Mouse (Mus musculus) neural tube, embryonic 15.5 days (tissue): Measurements from ENCODE around the gene Klc2. TPM values are rescaled to one million over a fixed set of nuclear protein-coding genes. Genes with fewer than 3 reads are reported as not detected.

ENCODE experiments used
- ATAC-seq: fragments of 200-750 bp; cut with Nextera tagmentation; 2 replicates; pipeline ENCODE4 v1.8.0; 2017; ENCODE audit warnings: mild to moderate bottlenecking, moderate TSS enrichment, moderate library complexity; ENCODE audit not compliant: low FRiP score
- H3K27ac ChIP-seq: fragments of 300-500 bp; sonication (generic); replicated peaks from 2 replicates; pipeline ENCODE4 v1.5.1; 2015; ENCODE audit warnings: mild to moderate bottlenecking, inconsistent platforms
- H3K27me3 ChIP-seq: fragments of 300-500 bp; sonication (generic); replicated peaks from 2 replicates; pipeline ENCODE4 v1.6.1; 2015; ENCODE audit warnings: inconsistent platforms
- H3K36me3 ChIP-seq: fragments of 300-500 bp; sonication (generic); 2 replicates; pipeline ENCODE4 v1.6.1; 2015; ENCODE audit warnings: inconsistent platforms
- H3K4me1 ChIP-seq: fragments of 300-500 bp; sonication (generic); 2 replicates; pipeline ENCODE4 v1.6.1; 2015; ENCODE audit warnings: inconsistent platforms
- H3K4me2 ChIP-seq: fragments of 300-500 bp; sonication (generic); 2 replicates; pipeline ENCODE4 v1.6.1; 2015; ENCODE audit warnings: inconsistent platforms, mild to moderate bottlenecking, moderate library complexity
- H3K4me3 ChIP-seq: fragments of 300-500 bp; sonication (generic); replicated peaks from 2 replicates; pipeline ENCODE4 v1.5.1; 2015; ENCODE audit warnings: mild to moderate bottlenecking, inconsistent platforms
- H3K9ac ChIP-seq: fragments of 300-500 bp; sonication (generic); replicated peaks from 2 replicates; pipeline ENCODE4 v1.6.1; 2015; ENCODE audit warnings: mild to moderate bottlenecking, inconsistent platforms
- H3K9me3 ChIP-seq: fragments of 300-500 bp; sonication (generic); replicated peaks from 2 replicates; pipeline ENCODE4 v1.6.1; 2016; ENCODE audit warnings: inconsistent platforms
- WGBS: fragments of 180-500 bp; shearing (Covaris S2); methylation state at CpG from one replicate; pipeline ENCODE4 v1.1.7; 2015; ENCODE audit warnings: mixed read lengths; 5-methylcytosine and 5-hydroxymethylcytosine counted together
- polyA plus RNA-seq: library from polyadenylated mRNA; unstranded; fragments of >200 nt; fragmentation: Nextera tagmentation; extraction: Ambion mirVana; gene quantifications from 2 replicates; pipeline ENCODE4 v1.2.1, GENCODE M21; 2015

The Klc2 gene
- polyA plus RNA-seq, 1 experiment from 2014 or later: 94.5 TPM

DNA sequence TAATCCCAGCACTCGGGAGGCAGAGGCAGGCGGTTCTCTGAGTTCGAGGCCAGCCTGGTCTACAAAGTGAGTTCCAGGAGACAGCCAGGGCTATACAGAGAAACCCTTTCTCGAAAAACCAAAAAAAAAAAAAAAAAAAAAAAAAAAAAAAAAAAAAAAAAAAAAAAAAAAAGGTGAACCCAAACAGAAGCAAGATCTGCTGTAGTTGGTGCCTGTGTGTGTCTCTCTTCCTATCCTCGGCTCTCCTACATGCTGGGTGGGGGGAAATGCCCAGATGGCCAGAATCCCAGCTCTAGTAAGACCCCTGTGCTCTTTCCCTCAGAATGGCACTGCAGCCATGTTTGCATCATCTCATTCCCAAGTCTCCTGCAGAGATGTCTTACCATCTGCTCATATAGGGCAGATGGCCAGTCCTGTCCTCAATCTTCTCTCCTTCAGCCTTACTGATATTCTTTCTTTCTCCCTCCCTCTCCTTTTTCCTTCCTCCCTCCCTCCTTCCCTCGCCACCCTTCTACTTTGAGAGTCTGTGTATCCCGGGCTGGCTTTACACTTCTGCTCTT is 5.8 kb upstream of the Klc2 start:
- no peak overlapping the region for H3K4me2 ChIP-seq
- ATAC-seq: no peak
- no peak overlapping the region for H3K4me3 ChIP-seq
- no peaks in the 10 kb centered on the region for H3K27me3 ChIP-seq
- no peaks in the 10 kb centered on the region for H3K9me3 ChIP-seq
- 76% methylated on average over 7 of the region's 7 CpGs for whole genome bisulfite sequencing
- no peak overlapping the region for H3K27ac ChIP-seq
- H3K4me1 ChIP-seq: peaks cover 2% of the 10 kb centered on the region
- H3K36me3 ChIP-seq: no peaks in the 10 kb centered on the region
- H3K9ac ChIP-seq: no peak overlapping the region

DNA sequence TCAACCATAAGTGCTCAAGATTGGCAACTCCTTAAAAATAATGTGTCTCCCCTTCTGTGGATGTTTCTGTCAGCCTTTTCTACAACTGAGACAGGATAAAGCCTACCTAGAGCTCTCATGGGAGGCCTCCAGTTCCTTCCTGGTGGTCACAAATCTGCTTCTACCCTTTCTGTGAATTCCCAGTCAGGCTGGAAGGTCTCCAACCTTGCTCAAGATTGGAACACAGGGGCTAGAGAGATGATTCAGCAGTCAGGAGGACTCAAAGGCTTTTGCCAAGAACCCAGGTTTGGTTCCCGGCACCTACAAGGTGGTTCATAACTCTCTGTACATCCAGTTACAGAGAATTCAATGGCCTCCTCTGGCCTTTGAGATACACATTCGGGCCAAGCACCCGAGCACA is 4.9 kb upstream of the Klc2 start:
- Histone ChIP-seq H3K4me1 (peaks cover 8% of the 10 kb centered on the region), H3K27me3 (no peaks in the 10 kb centered on the region), H3K9me3 (no peaks in the 10 kb centered on the region), H3K4me2 (no peak overlapping the region), H3K9ac (no peak overlapping the region), H3K27ac (no peak overlapping the region), H3K36me3 (no peaks in the 10 kb centered on the region), H3K4me3 (no peak overlapping the region)
- 83% methylated on average over 3 of the region's 3 CpGs for WGBS
- no peak for ATAC-seq

- H3K4me1 ChIP-seq: peaks cover 8% of the 10 kb centered on the region
- H3K27me3 ChIP-seq: no peaks in the 10 kb centered on the region
- no peak overlapping the region for H3K4me2 ChIP-seq
- H3K9ac ChIP-seq: no peak overlapping the region
- 80% methylated on average over 10 of the region's 10 CpGs for WGBS
- no peaks in the 10 kb centered on the region for H3K36me3 ChIP-seq
- H3K9me3 ChIP-seq: no peaks in the 10 kb centered on the region
- H3K4me3 ChIP-seq: no peak overlapping the region
- H3K27ac ChIP-seq: no peak overlapping the region
- no peak for ATAC-seq
These were observed 4.1 kb upstream of the Klc2 start for GRCm38 (mm10) chr19:5122492-5122891.

- Histone ChIP-seq H3K9me3 (no peaks in the 10 kb centered on the region), H3K9ac (peak overlapping the region; percentile 96), H3K36me3 (peaks cover 16% of the 10 kb centered on the region), H3K4me2 (peak overlapping the region; percentile 76), H3K4me3 (peak overlapping the region; percentile 95), H3K27me3 (no peaks in the 10 kb centered on the region), H3K27ac (peak overlapping the region; percentile 97), H3K4me1 (peaks cover 22% of the 10 kb centered on the region)
- ATAC-seq: peak; percentile 90
- under 1% methylated on average over 81 of the region's 83 CpGs for WGBS
These were observed 621 bp downstream of the Klc2 start for GRCm38 (mm10) chr19:5117494-5118383.

- ATAC-seq: no peak
- H3K27me3 ChIP-seq: no peaks in the 10 kb centered on the region
- no peak overlapping the region; the same call in none of the 2 replicates for H3K27ac ChIP-seq
- no peak overlapping the region for H3K9ac ChIP-seq
- 79% methylated on average over 7 of the region's 7 CpGs for WGBS
- peaks cover 53% of the 10 kb centered on the region for H3K36me3 ChIP-seq
- H3K4me3 ChIP-seq: no peak overlapping the region
- H3K4me2 ChIP-seq: no peak overlapping the region
- peaks cover 17% of the 10 kb centered on the region for H3K4me1 ChIP-seq
- H3K9me3 ChIP-seq: no peaks in the 10 kb centered on the region
These were observed 4.6 kb downstream of the Klc2 start for GRCm38 (mm10) chr19:5113783-5114182.

DNA sequence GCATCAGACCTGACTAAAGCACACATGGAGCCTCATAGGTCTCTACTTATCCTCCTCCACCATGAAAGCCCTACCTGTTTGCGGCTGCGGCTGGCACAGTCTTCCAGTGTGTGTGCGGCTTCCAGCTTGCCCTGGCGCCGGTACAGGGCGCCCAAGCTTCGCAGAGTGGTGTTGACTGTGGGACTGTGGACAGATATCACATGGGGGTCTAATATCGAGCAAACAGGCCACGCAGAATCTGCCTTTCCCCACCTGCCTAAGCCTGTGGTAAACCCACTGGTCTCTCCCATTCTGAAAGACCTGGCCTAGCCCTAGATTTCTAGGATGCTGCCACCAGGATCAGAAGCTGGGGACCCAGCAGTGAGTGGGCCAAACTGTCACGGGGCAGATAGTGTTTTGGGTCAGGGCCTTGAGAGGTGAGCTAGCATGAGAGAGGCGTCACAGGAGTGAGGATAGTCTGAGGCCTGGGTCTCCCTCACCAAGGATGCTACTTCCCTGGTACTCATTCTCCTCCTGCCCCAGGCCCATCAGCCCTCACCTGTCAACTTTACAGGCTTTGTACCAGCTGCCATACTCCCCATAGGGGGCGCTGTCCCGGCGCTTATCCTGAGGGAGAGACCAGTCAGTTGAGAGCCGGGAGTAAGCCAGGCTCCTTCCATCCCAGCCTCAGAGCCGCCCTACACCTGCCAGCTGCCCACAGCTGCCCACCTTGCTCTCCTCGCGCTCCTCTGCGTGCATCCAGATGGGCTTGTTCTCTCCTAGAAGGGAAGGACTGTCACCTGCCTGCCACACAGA is 8.5 kb downstream of the Klc2 start:
- Histone ChIP-seq H3K4me3 (no peak overlapping the region), H3K9me3 (no peaks in the 10 kb centered on the region), H3K27me3 (no peaks in the 10 kb centered on the region), H3K4me2 (no peak overlapping the region), H3K27ac (no peak overlapping the region), H3K36me3 (peaks cover 65% of the 10 kb centered on the region), H3K9ac (0 out of 2 replicates have a peak overlapping the region, but pooled peaks have one; percentile 21), H3K4me1 (peaks cover 17% of the 10 kb centered on the region)
- no peak for ATAC-seq
- 76% methylated on average over 19 of the region's 19 CpGs for WGBS

- peaks cover 69% of the 10 kb centered on the region for H3K36me3 ChIP-seq
- H3K27ac ChIP-seq: no peak overlapping the region
- H3K9ac ChIP-seq: no peak overlapping the region
- no peaks in the 10 kb centered on the region for H3K27me3 ChIP-seq
- ATAC-seq: no peak
- no peaks in the 10 kb centered on the region for H3K9me3 ChIP-seq
- H3K4me2 ChIP-seq: no peak overlapping the region
- peaks cover 18% of the 10 kb centered on the region for H3K4me1 ChIP-seq
- H3K4me3 ChIP-seq: no peak overlapping the region
- 65% methylated on average over 4 of the region's 4 CpGs for WGBS
These were observed 9.7 kb downstream of the Klc2 start for GRCm38 (mm10) chr19:5108702-5109101.

DNA sequence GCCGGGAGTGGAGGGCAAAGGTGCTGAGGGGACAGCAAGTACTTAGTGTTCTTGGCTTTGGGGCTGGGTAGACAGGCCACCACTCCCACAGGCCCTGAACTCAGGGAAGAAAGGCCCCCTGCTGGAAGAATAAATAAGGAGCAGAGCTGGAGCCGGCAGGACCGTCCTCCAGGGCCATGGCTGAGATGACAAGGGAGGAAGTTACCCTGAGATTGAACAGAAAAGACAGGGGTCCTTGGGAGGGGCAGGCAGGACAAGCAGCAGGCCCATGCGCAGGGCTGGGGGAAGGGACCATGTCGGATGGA is 10.1 kb downstream of the Klc2 start:
- no peak overlapping the region for H3K4me2 ChIP-seq
- H3K4me1 ChIP-seq: peaks cover 18% of the 10 kb centered on the region
- H3K27ac ChIP-seq: no peak overlapping the region
- H3K4me3 ChIP-seq: no peak overlapping the region
- no peak for ATAC-seq
- H3K27me3 ChIP-seq: no peaks in the 10 kb centered on the region
- no peak overlapping the region for H3K9ac ChIP-seq
- H3K9me3 ChIP-seq: no peaks in the 10 kb centered on the region
- peaks cover 69% of the 10 kb centered on the region for H3K36me3 ChIP-seq
- WGBS: 24% methylated on average over 5 of the region's 5 CpGs

DNA sequence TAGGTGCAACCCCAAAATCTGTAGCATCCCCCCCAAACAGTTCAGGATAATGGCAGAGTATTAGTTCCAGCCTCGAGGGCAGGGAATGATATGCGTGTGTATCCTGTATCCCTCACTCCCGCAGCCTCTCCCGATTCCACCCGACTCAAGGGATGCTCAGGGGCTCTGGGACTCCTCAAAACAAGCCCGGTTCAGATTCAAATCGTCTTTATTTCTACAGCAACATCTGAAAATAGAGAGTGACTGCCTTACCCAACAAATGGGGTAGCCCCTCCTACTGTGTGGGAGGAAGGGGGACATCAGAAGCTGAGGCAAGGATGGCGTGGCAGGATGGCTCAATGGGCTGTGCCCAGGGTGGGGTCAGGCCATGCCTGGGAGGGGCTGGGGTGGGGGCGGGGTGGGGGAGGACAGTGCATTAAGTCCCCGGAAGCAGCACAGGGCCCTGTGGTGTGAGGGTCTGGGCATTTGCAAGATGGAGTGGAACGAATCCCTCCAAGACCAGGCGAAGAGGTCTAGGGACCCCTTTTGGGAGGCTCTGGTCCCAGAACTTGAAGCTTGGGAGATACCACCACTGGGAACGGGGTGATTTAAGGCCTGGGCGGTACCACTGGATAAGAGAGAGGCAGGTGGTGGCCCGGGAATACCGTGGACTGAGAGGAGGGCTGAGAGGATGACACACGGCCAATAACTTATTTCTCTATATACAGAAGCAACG is 10.6 kb downstream of the Klc2 start:
- H3K4me2 ChIP-seq: no peak overlapping the region
- no peaks in the 10 kb centered on the region for H3K27me3 ChIP-seq
- H3K9me3 ChIP-seq: no peaks in the 10 kb centered on the region
- peak; percentile 13; the same call in 1 of the 2 replicates for ATAC-seq
- 0 out of 2 replicates have a peak overlapping the region, but pooled peaks have one; percentile 28 for H3K27ac ChIP-seq
- no peak overlapping the region for H3K9ac ChIP-seq
- peaks cover 71% of the 10 kb centered on the region for H3K36me3 ChIP-seq
- 73% methylated on average over 18 of the region's 18 CpGs for WGBS
- H3K4me1 ChIP-seq: peaks cover 18% of the 10 kb centered on the region
- no peak overlapping the region for H3K4me3 ChIP-seq

- WGBS: under 1% methylated on average over 46 of the region's 46 CpGs
- peak within 1 kb of the TSS; percentile 73 for H3K4me3 ChIP-seq
- H3K9me3 ChIP-seq: no peaks in the 10 kb centered on the region
- peak within 1 kb of the TSS; percentile 99 for H3K27ac ChIP-seq
- peak within 1 kb of the TSS; percentile 91 for H3K9ac ChIP-seq
- ATAC-seq: peak; percentile 94
- peaks cover 18% of the 10 kb centered on the region for H3K4me1 ChIP-seq
- H3K36me3 ChIP-seq: peaks cover 72% of the 10 kb centered on the region
- H3K4me2 ChIP-seq: peak within 1 kb of the TSS; percentile 83
- H3K27me3 ChIP-seq: no peaks in the 10 kb centered on the region
These were observed 11.6 kb downstream of the Klc2 start, which contains the start of gene Rab1b for GRCm38 (mm10) chr19:5106731-5107191. Gene Rab1b, minus strand, starts transcription at chr19:5107072.

DNA sequence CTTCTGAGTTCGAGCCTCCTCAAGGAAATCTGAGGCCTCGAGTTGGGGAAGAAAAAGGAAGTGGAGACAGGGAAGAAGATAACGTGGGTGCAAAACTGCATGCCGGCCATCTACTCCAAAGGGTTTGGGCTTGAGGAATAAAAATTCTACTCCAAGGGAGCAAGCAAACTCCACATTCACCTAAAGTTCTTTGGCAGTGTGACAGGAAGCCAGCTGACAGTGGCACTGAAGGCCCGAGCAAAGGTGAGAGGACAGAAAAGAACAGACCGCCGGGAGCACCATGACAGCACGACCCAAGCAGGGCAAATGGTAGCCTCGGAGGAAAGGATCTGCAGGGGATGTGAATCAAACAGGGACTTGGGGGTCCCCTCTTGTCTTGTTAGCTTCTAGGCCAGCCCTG is 12.3 kb downstream of the Klc2 start:
- no peak for ATAC-seq
- WGBS: 23% methylated on average over 9 of the region's 9 CpGs
- Histone ChIP-seq H3K36me3 (peaks cover 72% of the 10 kb centered on the region), H3K9me3 (no peaks in the 10 kb centered on the region), H3K4me2 (peak overlapping the region; percentile 83), H3K4me3 (peak overlapping the region; percentile 73), H3K27me3 (no peaks in the 10 kb centered on the region), H3K27ac (peak overlapping the region; percentile 99), H3K9ac (peak overlapping the region; percentile 91), H3K4me1 (peaks cover 18% of the 10 kb centered on the region)
